Mouse (Mus musculus) retina, postnatal 7 days (tissue): ENCODE measurements around the gene Ddx42.
"Not testable (repeated sequence)": the region's sequence is repeated elsewhere in the genome, so short reads cannot be mapped to it uniquely, and the experiment has no call there.

Experiments used
- DNase-seq: peaks from one replicate; pipeline ENCODE4 v3.0.0-alpha.2; 2012; ENCODE audit warnings: low read depth, low spot score

Gene Ddx42

GRCm38 (mm10) chr11:106216730-106217490, at the start of gene Ddx42:
Gene Ddx42, plus strand, starts transcription at chr11:106216926.
- peak; percentile 95 for DNase-seq

GRCm38 (mm10) chr11:106167435-106167834, 49.3 kb upstream of the Ddx42 start:
- DNase-seq = no peak

DNA sequence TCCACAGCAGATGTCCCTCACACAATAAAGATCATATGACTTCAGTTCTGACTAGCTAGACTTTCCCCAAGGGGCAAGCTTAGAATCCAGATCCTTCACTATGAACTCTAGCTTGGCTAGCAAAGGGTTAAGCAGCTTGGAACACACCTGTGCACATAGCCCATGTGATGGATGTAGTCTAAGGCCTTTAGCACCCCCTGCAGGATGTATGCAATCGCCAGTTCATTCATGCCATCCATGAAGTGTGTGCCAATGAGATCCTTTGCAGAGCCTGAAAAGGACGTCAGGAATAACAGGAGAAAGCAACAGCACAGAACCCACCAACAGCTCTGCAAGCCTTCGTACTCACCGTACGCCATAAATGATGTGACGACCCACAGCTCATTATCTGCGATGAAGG, 45.9 kb upstream of the Ddx42 start:
- no peak for DNase-seq

GRCm38 (mm10) chr11:106173228-106173627, 43.5 kb upstream of the Ddx42 start:
- no peak for DNase-seq

DNA sequence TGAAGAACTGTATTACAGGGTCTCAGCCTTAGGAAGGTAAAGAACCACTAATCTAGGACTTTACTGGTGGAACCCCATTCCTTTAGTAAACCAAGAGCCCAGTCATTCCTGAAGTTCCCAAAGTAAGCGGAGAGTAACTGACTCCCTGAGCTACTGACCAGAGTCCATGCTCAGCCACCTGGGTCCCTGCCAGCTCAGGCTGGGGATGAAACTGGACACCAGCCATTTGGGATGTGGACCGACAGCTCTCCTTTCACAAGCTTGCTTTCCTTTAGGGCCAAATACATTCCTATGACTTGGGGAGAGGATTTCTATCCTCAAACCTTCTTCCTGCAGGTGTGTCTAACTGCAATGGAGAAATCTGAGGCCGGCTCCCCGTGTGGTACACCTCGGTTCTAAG, 42.4 kb upstream of the Ddx42 start:
- no peak for DNase-seq

DNA sequence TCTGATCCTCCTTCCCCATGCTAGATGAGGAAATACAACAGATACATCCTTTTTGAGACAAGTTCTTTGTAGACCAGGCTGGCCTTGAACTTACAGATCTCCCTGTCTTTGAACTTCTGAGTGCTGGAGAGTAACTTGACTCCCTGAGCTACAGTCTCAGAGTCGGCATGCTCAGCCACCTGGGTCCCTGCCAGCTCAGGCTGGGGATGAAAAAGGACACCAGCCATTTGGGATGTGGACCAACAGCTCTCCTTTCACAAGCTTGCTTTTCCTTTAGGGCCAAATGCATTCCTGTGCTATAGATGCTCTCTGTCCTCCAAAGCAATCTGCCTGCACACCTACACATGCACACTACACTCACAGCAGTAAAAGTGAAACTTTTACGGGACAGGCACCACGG, 41.6 kb upstream of the Ddx42 start:
- DNase-seq = no peak

GRCm38 (mm10) chr11:106176372-106176771, 40.4 kb upstream of the Ddx42 start:
- DNase-seq = no peak

DNA sequence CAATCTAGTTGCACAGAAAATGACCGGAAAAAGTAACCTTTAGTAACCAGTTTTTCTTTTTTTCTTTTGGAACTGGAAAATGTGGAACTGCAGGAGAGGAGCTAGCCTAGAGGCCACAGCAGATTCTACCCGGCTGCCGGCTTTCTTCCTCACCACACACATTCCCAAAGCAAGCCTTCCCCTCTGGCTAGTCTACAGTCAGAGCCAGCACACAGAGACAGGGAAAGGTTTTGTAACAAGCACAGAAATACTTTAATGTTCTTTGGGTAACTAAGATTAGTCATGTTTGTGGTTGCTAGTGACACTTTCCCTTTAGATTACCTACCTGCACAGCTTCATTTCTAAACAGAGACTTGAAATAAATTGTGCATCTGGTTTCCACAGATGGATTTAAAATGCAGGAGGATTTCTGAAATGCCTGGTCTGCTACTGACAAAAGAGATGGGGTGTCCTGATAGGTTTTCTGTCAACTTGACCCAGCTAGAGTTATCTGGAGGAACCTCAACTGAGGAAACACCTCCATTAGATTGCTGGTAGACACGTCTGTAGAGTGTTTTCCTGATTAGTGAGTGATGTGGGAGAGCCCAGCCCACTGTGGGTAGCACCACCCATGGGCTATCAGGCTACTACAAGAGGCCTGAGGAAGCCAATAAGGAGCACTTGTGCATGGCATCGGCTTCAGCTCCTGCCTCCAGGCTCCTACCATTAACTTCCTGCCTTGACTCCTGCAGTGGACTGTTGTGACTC, 38.5 kb upstream of the Ddx42 start:
- DNase-seq = no peak

DNA sequence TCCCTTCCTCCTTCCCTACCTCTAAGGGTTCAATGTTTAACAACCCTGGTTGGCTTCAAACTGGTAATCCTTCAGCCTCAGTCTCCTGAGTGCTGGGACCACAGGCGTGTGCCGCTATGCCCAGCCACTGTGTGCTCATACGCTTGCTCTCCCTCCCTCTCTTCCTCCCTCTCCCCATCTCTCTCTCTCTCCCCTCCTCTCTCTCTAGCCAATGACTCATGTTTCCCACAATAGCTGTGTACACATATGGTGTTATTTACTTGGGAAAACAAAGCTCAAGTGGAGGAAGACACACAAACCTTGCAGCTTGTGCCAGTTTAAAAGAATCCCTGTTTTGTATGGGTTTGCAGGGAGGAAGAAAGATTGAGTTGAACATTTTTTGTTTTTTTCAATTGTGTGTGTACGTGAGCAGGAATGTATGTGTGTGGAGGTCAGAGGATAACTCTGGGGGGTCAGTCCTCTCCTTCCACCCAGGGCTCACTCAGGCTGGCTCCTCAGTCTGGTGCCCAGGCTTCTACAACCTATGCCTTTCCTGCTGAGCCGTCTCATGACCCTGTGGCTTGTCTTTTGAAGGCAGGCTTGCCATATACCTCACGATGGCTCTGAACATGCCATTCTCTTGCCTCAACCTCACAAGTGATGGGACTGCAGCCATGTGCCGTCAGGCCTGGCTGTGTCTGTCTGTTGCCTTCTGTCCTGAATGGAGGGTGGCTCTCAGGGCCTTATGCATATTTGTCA, 36.8 kb upstream of the Ddx42 start:
- DNase-seq = no peak

GRCm38 (mm10) chr11:106180449-106180801, 36.3 kb upstream of the Ddx42 start:
- DNase-seq = no peak

DNA sequence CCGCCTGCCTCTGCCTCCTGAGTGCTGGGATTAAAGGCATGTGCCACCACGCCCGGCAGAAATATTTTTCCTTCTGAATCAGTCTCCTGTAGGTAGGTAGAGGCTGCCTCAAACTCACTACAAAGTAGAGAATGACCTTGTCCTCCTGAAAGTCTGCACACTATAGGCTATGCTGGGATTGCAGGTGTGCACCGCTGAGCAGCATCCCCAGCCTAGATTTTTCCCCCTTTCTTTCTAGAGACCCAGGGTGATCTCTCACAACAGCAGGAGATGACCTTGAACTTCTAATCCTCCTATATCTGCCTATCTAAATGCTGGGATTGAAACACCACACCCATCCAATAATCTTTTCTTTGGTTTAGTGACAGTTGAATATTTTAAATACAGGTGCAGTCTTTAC, 29.4 kb upstream of the Ddx42 start:
- no peak for DNase-seq

DNA sequence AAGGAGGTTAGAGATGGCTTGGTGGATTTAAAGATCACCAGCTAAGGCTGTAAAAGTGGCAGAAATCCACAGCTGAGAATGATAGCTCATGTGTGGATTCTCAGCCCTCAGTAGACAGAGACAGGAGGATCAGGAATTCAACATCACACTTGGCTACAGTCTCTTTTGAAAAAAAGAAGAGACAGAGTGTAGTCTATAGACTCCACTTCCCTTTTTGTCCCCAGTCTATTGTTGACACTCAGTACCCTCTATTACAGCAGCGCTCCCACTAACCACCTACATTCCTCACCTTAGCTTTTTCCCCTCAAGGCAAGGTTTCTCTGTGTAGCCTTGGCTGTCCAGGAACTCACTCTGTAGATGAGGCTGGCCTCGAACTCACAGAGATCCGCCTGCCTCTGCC, 25.0 kb upstream of the Ddx42 start:
- DNase-seq = no peak

DNA sequence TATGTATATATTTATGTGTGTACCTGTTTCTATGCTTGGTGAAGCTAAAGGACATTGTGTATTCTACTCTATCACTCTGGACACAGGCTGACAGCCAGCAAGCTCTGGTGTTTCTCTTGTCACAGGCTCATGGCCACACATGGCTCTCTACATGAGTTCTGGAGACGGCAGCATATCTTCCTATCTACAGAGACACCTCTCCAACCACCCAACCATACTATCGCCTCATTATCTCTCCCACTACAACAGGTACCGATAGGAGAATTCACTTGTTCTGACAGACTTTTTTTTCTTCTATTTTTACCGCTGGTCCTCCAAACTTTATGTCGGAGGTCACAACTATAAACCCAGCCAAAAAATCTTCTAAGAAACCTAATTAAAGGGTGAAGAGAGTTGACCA, 24.5 kb upstream of the Ddx42 start:
- DNase-seq = no peak

GRCm38 (mm10) chr11:106192657-106193370, 23.9 kb upstream of the Ddx42 start:
- no peak for DNase-seq

- DNase-seq = peak; percentile 95
Measured at GRCm38 (mm10) chr11:106193371-106194154, 23.2 kb upstream of the Ddx42 start.

- DNase-seq = no peak
Measured at GRCm38 (mm10) chr11:106194155-106194541, 22.6 kb upstream of the Ddx42 start.

DNA sequence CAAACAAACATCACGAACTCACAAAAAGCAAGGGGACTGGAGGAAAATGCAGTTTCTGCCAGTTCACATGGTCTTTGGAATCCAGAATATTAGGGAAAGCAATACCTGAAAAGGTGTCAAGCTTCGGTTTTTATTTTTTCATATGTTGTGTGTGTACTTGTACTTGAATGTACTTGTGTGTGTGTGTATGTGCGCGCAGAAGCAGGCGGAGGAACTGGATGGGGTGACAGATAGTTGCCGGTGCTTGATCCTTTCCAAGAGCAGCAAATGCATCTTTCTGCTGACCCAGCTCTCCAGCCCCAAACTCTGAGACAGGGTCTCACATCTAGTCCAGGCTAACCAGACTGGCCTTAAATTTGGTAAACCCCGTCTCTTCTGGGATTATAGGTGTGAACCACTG, 21.8 kb upstream of the Ddx42 start:
- no peak for DNase-seq

GRCm38 (mm10) chr11:106195341-106195740, 21.4 kb upstream of the Ddx42 start:
- no peak for DNase-seq

DNA sequence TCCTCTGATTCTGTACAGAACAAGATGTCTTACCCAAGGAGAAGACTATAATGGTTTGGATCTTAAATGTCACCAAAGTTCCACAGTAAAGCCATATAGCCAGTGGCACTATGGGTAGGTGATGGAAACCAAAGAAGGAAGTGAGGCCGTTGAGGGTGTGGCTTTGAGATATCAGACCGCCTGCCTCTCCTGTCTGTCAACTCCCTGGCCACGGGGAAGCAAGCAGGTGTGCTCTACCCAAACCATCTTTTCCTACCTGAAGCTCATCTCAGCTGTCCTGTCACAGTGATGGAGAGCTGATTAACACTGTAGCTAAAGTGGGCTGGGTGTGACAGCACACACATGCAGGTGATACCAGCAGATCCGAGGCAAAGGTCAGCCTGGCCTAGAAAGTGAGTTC, 18.4 kb upstream of the Ddx42 start:
- DNase-seq = no peak

DNA sequence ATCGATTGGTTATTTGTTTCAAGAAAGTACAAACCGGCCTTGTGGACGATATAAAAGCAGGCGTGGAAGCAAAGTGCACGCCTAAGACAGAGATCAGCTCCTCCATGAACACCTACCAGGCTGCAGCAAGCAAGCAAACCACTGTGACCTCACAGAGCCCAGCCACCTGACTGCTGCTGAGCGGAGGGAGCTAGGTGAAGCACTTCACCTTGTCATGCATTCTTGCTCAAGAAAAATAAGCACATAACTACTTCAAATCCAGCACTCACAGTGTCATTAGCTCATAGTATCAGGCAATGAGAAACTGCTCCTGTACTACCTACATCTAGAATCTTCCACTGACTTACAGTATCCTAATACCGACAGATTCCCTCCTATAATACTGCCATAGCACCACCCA, 16.7 kb upstream of the Ddx42 start:
- DNase-seq = not testable (repeated sequence)

DNA sequence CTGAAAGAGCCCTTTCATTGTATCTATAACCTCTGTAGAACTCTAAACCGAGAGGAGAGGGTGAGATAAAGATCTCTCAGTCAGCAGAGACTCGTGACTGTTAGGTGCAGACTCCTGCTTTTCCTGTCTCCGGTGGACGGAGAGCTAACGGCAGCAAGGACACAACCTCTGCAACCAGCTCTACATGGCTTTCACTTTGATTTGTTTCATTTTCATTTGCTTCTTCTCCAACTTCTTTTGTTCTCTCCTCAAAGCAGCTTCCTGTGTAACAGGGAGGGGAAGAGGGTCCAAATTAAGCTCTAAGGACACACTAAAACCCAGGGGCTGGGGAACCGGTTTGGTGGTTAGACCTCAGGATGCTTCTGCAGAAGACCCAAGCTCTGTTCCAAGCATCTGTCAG, 16.0 kb upstream of the Ddx42 start:
- no peak for DNase-seq
